Mouse (Mus musculus) embryonic fibroblast, embryonic 13.5 days (primary cell): Measurements from ENCODE around the gene Rassf3.

ENCODE experiments used
- CTCF ChIP-seq: IDR thresholded peaks from 2 replicates; pipeline ENCODE4 v1.5.1; 2011; ENCODE audit warnings: mild to moderate bottlenecking, control low read depth, low read length, moderate library complexity, borderline replicate concordance; ENCODE audit not compliant: insufficient read depth
- POLR2A ChIP-seq: IDR thresholded peaks from 2 replicates; pipeline ENCODE4 v1.6.1; 2011; ENCODE audit warnings: low read depth, mild to moderate bottlenecking, control low read depth, low read length, moderate library complexity

GRCm38 (mm10) chr10:121432635-121433280, 43.4 kb downstream of the Rassf3 start:
- no peak for TF ChIP-seq CTCF
- TF ChIP-seq POLR2A, result no peak
